Mouse (Mus musculus) cerebellum, postnatal 10 days (tissue): ENCODE results near the gene C2cd3.

Source experiments
- DNase-seq, 2 experiments: peaks; one replicate each; pipeline ENCODE4 v3.0.0; 2021; ENCODE audit warnings: mixed read lengths in 2 of 2

The C2cd3 gene

GRCm38 (mm10) chr7:100371495-100372451, at the start of gene C2cd3, which contains the start of gene Ppme1:
C2cd3 (plus strand) TSS chr7:100372233.
Ppme1 (minus strand) TSS chr7:100372307.
- DNase-seq = peak; percentile 99

- no peak for DNase-seq
These were observed 48.3 kb upstream of the C2cd3 start for GRCm38 (mm10) chr7:100323721-100324120.

GRCm38 (mm10) chr7:100325482-100325881, 46.6 kb upstream of the C2cd3 start:
- peak; percentile 79 to 86 for DNase-seq

- DNase-seq = no peak
These were observed 44.5 kb upstream of the C2cd3 start for GRCm38 (mm10) chr7:100327514-100327913.

GRCm38 (mm10) chr7:100328636-100329035, 43.4 kb upstream of the C2cd3 start:
- no peak for DNase-seq

- DNase-seq = no peak
These were observed 40.8 kb upstream of the C2cd3 start for GRCm38 (mm10) chr7:100331269-100331668.

GRCm38 (mm10) chr7:100335921-100336320, 36.1 kb upstream of the C2cd3 start:
- DNase-seq = no peak

GRCm38 (mm10) chr7:100354984-100355383, 17.0 kb upstream of the C2cd3 start:
- no peak for DNase-seq

- DNase-seq = no peak
These were observed 15.7 kb upstream of the C2cd3 start for GRCm38 (mm10) chr7:100356324-100356723.

GRCm38 (mm10) chr7:100356768-100357167, 15.3 kb upstream of the C2cd3 start:
- DNase-seq = no peak

GRCm38 (mm10) chr7:100357856-100358255, 14.2 kb upstream of the C2cd3 start:
- DNase-seq = no peak

- no peak for DNase-seq
These were observed 8.9 kb upstream of the C2cd3 start for GRCm38 (mm10) chr7:100363162-100363561.

GRCm38 (mm10) chr7:100364888-100365287, 7.1 kb upstream of the C2cd3 start:
- DNase-seq = no peak

- no peak for DNase-seq
These were observed 483 bp downstream of the C2cd3 start for GRCm38 (mm10) chr7:100372452-100372980.

- DNase-seq = no peak
These were observed 6.2 kb downstream of the C2cd3 start for GRCm38 (mm10) chr7:100378257-100378656.

- DNase-seq = no peak
These were observed 9.1 kb downstream of the C2cd3 start for GRCm38 (mm10) chr7:100381161-100381560.

- no peak for DNase-seq
These were observed 11.2 kb downstream of the C2cd3 start for GRCm38 (mm10) chr7:100383207-100383606.

- no peak for DNase-seq
These were observed 16.1 kb downstream of the C2cd3 start for GRCm38 (mm10) chr7:100388174-100388573.

GRCm38 (mm10) chr7:100390166-100390565, 18.1 kb downstream of the C2cd3 start:
- DNase-seq = no peak

- DNase-seq = peak; percentile 17 to 34
These were observed 20.2 kb downstream of the C2cd3 start for GRCm38 (mm10) chr7:100392265-100392664.

- DNase-seq = peak; percentile 4 to 6
These were observed 27.3 kb downstream of the C2cd3 start for GRCm38 (mm10) chr7:100399231-100399913.

GRCm38 (mm10) chr7:100400899-100401539, 29.0 kb downstream of the C2cd3 start:
- no peak for DNase-seq

- DNase-seq = no peak
These were observed 30.7 kb downstream of the C2cd3 start for GRCm38 (mm10) chr7:100402715-100403114.
